Mouse (Mus musculus) cerebellum, adult 9-10 months (tissue): Measurements from ENCODE around the gene Fbxw7.
"Not testable (repeated sequence)": the region's sequence is repeated elsewhere in the genome, so short reads cannot be mapped to it uniquely, and the experiment has no call there.

ENCODE experiments used
- DNase-seq: peaks from one replicate; pipeline ENCODE4 v3.0.0; 2022

Fbxw7 gene

GRCm38 (mm10) chr3:84829366-84829765, 14.3 kb downstream of the Fbxw7 start:
- DNase-seq: no peak

DNA sequence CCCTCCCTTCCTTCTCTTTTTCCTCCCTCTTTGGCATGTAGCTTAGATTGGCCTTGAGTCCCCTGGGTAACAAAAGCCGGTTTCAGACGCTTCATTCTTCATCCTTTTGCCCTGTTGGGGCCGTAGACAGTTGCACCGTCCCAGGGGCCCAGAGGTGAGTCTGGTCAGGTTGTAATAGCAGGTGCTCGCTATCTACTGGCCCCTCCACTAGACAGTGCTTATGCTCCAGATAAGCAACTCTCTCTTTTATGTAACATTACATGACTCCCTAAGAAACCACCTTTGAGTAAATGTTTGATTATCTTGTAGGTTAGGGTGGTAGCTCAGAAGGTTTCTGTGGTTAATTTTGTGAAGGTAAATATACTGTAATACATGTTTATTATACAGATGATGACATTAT, 21.0 kb downstream of the Fbxw7 start:
- DNase-seq: no peak

DNA sequence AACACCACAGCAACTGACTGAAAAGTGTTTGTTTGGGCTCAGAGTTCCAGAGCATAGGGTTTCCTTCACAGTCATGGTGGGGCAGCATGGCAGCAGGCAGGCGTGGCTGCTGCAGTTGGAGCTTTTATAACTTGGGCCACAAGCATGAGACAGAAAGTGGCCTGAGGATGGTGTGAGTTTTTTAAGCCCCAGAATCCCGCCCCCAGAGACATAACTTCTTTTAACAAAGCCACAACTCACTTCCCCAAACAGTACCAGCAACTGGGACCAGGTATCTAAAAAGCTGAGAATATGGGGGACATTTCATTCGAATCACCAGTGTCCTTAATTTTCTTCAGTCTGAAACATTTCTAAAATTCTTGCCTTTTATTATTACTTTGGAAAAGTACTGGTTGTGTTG, 22.9 kb downstream of the Fbxw7 start:
- DNase-seq: no peak

- no peak for DNase-seq
Observed at GRCm38 (mm10) chr3:84839499-84839898, 24.4 kb downstream of the Fbxw7 start.

- no peak for DNase-seq
Observed at GRCm38 (mm10) chr3:84841271-84841670, 26.2 kb downstream of the Fbxw7 start.

- no peak for DNase-seq
Observed at GRCm38 (mm10) chr3:84842793-84843192, 27.7 kb downstream of the Fbxw7 start.

- DNase-seq: peak; percentile 79
Observed at GRCm38 (mm10) chr3:84843594-84843993, 28.5 kb downstream of the Fbxw7 start.

- DNase-seq: no peak
Observed at GRCm38 (mm10) chr3:84848798-84849197, 33.7 kb downstream of the Fbxw7 start.

DNA sequence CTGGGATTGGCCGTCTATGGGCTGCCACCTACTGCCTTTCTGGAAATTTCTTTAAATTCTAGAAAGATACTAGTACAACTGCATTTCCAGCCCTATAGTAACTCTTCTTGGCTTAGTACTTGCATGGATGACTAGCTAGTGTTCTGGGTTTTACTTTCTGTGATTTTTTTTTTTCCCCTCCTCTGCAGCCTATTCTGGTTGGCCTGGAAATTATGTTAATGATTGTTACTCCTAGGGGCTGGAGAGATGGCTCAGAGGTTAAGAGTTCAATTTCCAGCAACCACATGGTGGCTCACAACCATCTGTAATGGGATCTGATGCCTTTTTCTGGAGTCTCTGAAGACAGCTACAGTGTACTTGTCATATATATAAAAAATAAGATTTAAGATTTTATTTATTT, 35.4 kb downstream of the Fbxw7 start:
- DNase-seq: no peak

- no peak for DNase-seq
Observed at GRCm38 (mm10) chr3:84851801-84852200, 36.7 kb downstream of the Fbxw7 start.

GRCm38 (mm10) chr3:84852877-84853276, 37.8 kb downstream of the Fbxw7 start:
- DNase-seq: no peak

DNA sequence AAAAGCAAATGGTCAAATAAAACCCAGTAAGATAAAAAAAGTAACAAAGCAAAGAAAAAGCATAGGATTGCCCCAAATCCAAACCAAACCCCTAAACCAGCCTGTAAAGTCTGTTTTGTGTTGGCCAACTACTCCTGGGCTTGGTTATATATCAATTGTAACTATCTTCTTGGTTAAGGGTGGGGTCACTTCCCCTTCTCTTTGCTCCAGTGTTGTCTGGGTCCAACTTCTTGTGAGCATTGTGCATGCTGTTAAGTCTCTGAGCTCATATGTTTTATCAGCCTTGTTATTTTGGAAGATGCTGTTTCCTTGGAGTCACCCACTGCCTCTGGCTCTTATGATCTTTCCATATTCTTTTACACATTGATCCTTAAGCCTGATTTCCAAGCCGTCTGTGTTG, 39.4 kb downstream of the Fbxw7 start:
- no peak for DNase-seq

DNA sequence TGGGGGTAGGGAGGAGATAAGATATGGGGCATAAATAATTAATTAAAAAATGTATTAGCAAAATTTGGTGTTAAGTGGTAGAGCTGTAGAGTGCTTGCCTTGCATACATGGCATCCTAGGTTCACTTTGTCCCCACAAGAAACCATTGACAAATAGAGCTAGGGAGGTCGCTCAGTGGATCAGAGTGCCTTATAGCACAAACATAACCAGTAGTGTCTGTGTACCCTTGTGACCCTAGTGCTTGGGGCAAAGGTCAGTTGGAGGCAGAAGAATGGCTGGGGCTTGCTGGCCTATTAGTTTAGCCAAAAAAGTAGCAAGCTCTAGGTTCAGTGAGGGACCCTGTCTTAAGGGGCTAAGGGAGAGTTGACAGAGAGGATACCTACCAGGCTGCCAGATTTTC, 45.6 kb downstream of the Fbxw7 start:
- DNase-seq: no peak

DNA sequence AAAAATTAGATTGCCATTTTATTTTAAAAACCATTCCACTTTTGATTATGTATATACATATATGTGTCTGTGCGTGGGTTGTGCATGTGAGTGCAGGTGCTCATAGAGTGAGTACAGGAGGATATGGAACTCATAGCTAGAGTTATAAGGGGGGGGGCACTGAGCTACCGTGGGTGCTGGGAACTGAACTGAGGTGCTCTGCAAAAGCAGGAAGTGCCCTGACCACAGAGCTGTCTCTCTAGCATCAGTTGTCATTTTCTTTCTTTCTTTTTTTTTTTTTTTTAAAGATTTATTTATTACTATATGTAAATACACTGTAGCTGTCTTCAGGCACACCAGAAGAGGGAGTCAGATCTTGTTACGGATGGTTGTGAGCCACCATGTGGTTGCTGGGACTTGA, 46.7 kb downstream of the Fbxw7 start:
- not testable (repeated sequence) for DNase-seq

DNA sequence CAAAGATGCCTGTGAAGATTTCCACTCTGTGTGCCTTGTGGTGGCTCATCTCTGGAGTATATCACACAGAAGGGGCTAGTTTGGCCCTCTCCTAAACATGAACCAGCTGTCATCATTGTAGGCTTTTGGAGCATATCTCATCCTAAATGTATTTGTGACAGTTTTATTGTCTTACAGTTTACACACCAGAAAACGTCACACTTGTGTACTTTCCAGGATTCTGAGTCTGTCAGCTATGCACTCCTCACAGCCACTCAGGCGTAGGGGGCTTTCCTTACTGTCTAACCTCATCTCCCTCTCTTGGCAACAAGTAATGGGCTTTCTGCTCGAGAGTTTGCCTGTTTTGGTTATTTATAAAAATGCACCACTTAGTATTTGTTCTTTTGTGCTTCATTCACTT, 50.6 kb downstream of the Fbxw7 start:
- DNase-seq: no peak

GRCm38 (mm10) chr3:84866866-84867265, 51.8 kb downstream of the Fbxw7 start:
- DNase-seq: no peak

DNA sequence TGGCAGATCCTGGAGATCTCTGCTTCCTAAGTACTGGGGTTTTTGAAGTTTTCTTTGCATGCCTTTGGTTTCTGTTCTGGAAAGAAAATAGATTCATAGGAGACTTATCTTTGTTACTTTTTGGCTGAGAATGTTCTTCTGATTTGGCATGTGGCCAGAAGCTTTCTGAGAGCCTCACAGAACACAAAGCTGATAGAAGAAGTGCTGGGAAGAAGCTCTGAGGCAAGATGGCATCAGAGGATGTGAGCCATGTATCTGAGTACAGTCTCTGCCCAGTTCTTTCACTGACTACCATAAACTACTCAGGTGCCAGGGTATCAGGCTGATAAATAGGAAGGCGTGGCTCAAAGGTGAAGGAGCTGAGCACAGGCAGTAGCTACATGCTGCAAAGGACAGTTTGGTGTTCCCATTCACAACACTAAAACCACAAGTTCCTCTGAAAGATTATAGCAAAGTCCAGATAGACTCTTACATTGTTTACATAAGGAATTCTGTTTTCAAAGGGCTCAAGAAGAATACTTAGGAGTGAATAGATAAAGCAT, 52.4 kb downstream of the Fbxw7 start:
- DNase-seq: no peak

DNA sequence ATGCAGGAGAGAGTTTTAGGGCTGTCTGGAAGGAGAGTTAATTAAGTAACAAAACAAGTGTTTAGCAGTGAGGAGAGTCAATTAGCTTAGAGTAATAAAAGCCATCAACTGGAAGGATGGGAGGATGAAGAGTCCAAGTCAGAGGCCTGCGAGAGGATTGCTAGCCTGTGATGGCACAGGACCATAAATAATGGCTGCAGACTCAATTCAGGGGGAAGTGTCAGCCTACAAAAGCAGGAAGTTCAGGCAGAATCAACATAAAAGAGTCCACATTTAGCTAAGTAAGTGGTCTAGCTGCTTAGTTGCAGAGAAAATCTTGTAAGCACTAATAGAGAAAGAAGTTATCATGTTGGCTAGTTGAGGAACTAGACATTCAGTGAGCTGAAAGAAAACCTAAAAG, 52.9 kb downstream of the Fbxw7 start:
- no peak for DNase-seq

GRCm38 (mm10) chr3:84870126-84870525, 55.1 kb downstream of the Fbxw7 start:
- DNase-seq: no peak

DNA sequence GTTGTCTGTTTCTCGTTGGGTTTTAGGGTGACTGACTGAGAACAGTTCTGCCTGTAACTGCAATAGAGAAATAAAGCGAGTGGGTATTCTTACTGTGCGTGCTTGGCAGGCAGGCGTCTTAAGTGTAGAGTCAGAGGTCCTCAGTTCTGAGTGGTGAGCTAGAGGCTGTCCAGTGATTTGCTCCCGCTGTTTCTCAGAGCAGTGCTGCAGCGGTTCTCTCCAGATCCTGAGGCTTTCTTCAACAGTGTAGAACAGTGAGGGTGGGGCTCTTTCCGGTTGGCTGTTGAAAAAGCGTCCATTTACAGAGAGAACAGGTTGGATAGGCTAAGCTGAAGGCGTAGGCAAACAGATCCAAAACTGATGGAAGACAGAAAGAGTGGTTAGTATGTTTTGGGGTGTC, 60.2 kb downstream of the Fbxw7 start:
- no peak for DNase-seq

- DNase-seq: no peak
Observed at GRCm38 (mm10) chr3:84876211-84876610, 61.1 kb downstream of the Fbxw7 start.

- DNase-seq: no peak
Observed at GRCm38 (mm10) chr3:84883817-84884483, 68.9 kb downstream of the Fbxw7 start.

- DNase-seq: peak; percentile 14
Observed at GRCm38 (mm10) chr3:84889648-84890047, 74.6 kb downstream of the Fbxw7 start.

DNA sequence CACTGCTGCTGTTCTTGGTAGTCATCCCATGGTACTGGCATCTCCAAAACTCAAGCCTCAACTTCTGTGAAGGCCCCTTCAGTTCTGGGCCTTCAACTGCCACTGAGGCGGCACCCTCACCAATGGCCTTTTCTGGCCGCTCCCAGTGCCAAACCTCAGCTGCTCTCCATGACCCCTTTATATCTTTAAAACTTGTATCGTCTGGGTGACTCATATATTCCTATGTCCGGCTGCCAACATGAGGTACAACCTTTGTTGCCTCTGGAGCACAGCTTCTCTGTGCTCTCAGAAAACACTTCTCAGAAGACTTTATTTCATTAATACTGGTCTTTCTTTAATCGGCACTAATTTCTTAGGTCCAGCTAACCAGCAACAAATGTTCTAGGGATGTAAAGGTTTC, 75.9 kb downstream of the Fbxw7 start:
- no peak for DNase-seq

GRCm38 (mm10) chr3:84897952-84898351, 82.9 kb downstream of the Fbxw7 start:
- no peak for DNase-seq
